Mouse (Mus musculus): ENCODE measurements around the gene Plscr3. TPM values are rescaled to one million over a fixed set of nuclear protein-coding genes. Genes with fewer than 3 reads are reported as not detected.

Plscr3 gene
- total and polyA plus RNA-seq, 3 experiments = 2.5 to 15.3 (median 2.9) TPM

GRCm38 (mm10) chr11:69870289-69871069 is 24.3 kb downstream of the Plscr3 start:
- peaks cover 13% of the 10 kb centered on the region for H3K27me3 ChIP-seq (replicated peaks)
- peaks cover 4 to 32% of the 10 kb centered on the region in 2 experiments for H3K4me1 ChIP-seq (ENCODE audit: control insufficient read depth in 1 of 2, insufficient read depth in 2 of 2)
- no peak overlapping the region for H3K9ac ChIP-seq (ENCODE audit: insufficient read depth, low read depth)
- no peak for TF ChIP-seq SIN3A (IDR thresholded peaks at IDR 0.05; ENCODE audit: low read length)
- no peak for TF ChIP-seq GABPA (IDR thresholded peaks at IDR 0.05; ENCODE audit: insufficient replicate concordance, low read depth, low read length)
- TF ChIP-seq RCOR1 (conservative IDR thresholded peaks at IDR 0.05; ENCODE audit: low read depth, low read length) = no peak
- no peak for TF ChIP-seq ZMIZ1 (IDR thresholded peaks at IDR 0.05; ENCODE audit: low read depth, low read length)
- TF ChIP-seq POLR2AphosphoS2 (IDR thresholded peaks at IDR 0.05; ENCODE audit: low read depth, low read length) = no peak
- TF ChIP-seq POLR2A (IDR thresholded peaks at IDR 0.05; ENCODE audit: low read depth, low read length) = no peak
- no peak for TF ChIP-seq ETS1 (conservative IDR thresholded peaks at IDR 0.05; ENCODE audit: low read depth, low read length)
- no peak for TF ChIP-seq MYC (IDR thresholded peaks at IDR 0.05; ENCODE audit: low read depth, low read length)
- TF ChIP-seq MXI1 (IDR thresholded peaks at IDR 0.05; ENCODE audit: low read depth, low read length) = no peak
- no peak for TF ChIP-seq NRF1 (IDR thresholded peaks at IDR 0.05; ENCODE audit: low read depth, low read length)
- TF ChIP-seq BHLHE40 (IDR thresholded peaks at IDR 0.05; ENCODE audit: low read depth, low read length) = no peak
- no peak for TF ChIP-seq JUN (IDR thresholded peaks at IDR 0.05; ENCODE audit: insufficient read depth, low read depth, low read length)
- no peak for TF ChIP-seq JUND (conservative IDR thresholded peaks at IDR 0.05; ENCODE audit: low read depth, low read length)
- TF ChIP-seq EP300 (IDR thresholded peaks at IDR 0.05; ENCODE audit: low read length) = no peak
- TF ChIP-seq RAD21 (IDR thresholded peaks at IDR 0.05; ENCODE audit: low read depth, low read length) = no peak
- no peak for TF ChIP-seq IRF4 (IDR thresholded peaks at IDR 0.05; ENCODE audit: low read depth, low read length)
- H3K27ac ChIP-seq (ENCODE audit: insufficient read depth, low read depth) = no peak overlapping the region
- DNase-seq (ENCODE audit: extremely low read depth) = no peak
- dilution Hi-C loops (cut with MboI; ENCODE audit: extremely low pct_ligation_motif_present, extremely low pct_unique_long_range_greater_than_20kb, low sequenced_read_pairs) (no loop called here), in situ Hi-C loops (cut with MboI; ENCODE audit: low pct_ligation_motif_present, low pct_unique_long_range_greater_than_20kb, low sequenced_read_pairs) (no loop called here)
- no peaks in the 10 kb centered on the region for H3K79me2 ChIP-seq (replicated peaks; ENCODE audit: control insufficient read depth, extremely low read depth, insufficient read depth, poor library complexity, severe bottlenecking)
- H3K4me2 ChIP-seq (ENCODE audit: insufficient read depth, low read depth, poor library complexity, severe bottlenecking) = no peak overlapping the region
- no peaks in the 10 kb centered on the region for H3K9me3 ChIP-seq (replicated peaks; ENCODE audit: low read length)
- no peaks in the 10 kb centered on the region for H3K36me3 ChIP-seq (replicated peaks in 1 of 2; ENCODE audit: control insufficient read depth in 1 of 2, insufficient read depth in 1 of 2, low read length in 1 of 2)
- no peak overlapping the region for H3K4me3 ChIP-seq (replicated peaks in 1 of 3; ENCODE audit: low read depth in 2 of 3, low read length in 2 of 3, poor library complexity in 1 of 3)

- Histone ChIP-seq H3K79me2 (replicated peaks; ENCODE audit: control insufficient read depth, extremely low read depth, insufficient read depth, poor library complexity, severe bottlenecking) (no peaks in the 10 kb centered on the region), H3K9me3 (replicated peaks; ENCODE audit: low read length) (no peaks in the 10 kb centered on the region), H3K36me3 (replicated peaks in 1 of 2; ENCODE audit: control insufficient read depth in 1 of 2, insufficient read depth in 1 of 2, low read length in 1 of 2) (no peaks in the 10 kb centered on the region), H3K4me2 (ENCODE audit: insufficient read depth, low read depth, poor library complexity, severe bottlenecking) (no peak overlapping the region), H3K9ac (ENCODE audit: insufficient read depth, low read depth) (no peak overlapping the region), H3K27me3 (replicated peaks) (peaks cover 13% of the 10 kb centered on the region), H3K4me3 (replicated peaks in 1 of 3; ENCODE audit: low read depth in 2 of 3, low read length in 2 of 3, poor library complexity in 1 of 3) (no peak overlapping the region), H3K4me1 (ENCODE audit: control insufficient read depth in 1 of 2, insufficient read depth in 2 of 2) (peaks cover 4 to 46% of the 10 kb centered on the region in 2 experiments), H3K27ac (ENCODE audit: insufficient read depth, low read depth) (no peak overlapping the region)
- peak; percentile 86 for DNase-seq (ENCODE audit: extremely low read depth)
- in situ Hi-C loops (cut with MboI; ENCODE audit: low pct_ligation_motif_present, low pct_unique_long_range_greater_than_20kb, low sequenced_read_pairs) = no loop called here
- dilution Hi-C loops (cut with MboI; ENCODE audit: extremely low pct_ligation_motif_present, extremely low pct_unique_long_range_greater_than_20kb, low sequenced_read_pairs) = no loop called here
- TF ChIP-seq JUND (conservative IDR thresholded peaks at IDR 0.05; ENCODE audit: low read depth, low read length) = peak; percentile 55; the same call in 1 of the 2 replicates
- peak; percentile 65 for TF ChIP-seq ETS1 (conservative IDR thresholded peaks at IDR 0.05; ENCODE audit: low read depth, low read length)
- TF ChIP-seq JUN (IDR thresholded peaks at IDR 0.05; ENCODE audit: insufficient read depth, low read depth, low read length) = peak; percentile 14; the same call in 1 of the 2 replicates
- TF ChIP-seq USF2 (conservative IDR thresholded peaks at IDR 0.05; ENCODE audit: low read depth, low read length) = no peak
- TF ChIP-seq TBP (conservative IDR thresholded peaks at IDR 0.05; ENCODE audit: low read depth, low read length) = 0 out of 2 replicates have a peak, but pooled peaks have one; percentile 21
- TF ChIP-seq IRF4 (IDR thresholded peaks at IDR 0.05; ENCODE audit: low read depth, low read length) = peak; percentile 87
- TF ChIP-seq ZNF384 (IDR thresholded peaks at IDR 0.05; ENCODE audit: low read depth, low read length) = peak; percentile 92
- 0 out of 2 replicates have a peak, but pooled peaks have one; percentile 14 for TF ChIP-seq CHD2 (IDR thresholded peaks at IDR 0.05; ENCODE audit: low read length)
- no peak for TF ChIP-seq ZC3H11A (IDR thresholded peaks at IDR 0.05; ENCODE audit: low read depth, low read length)
- peak; percentile 74 for TF ChIP-seq EP300 (IDR thresholded peaks at IDR 0.05; ENCODE audit: low read length)
- TF ChIP-seq NELFE (IDR thresholded peaks at IDR 0.05; ENCODE audit: low read depth, low read length) = 0 out of 2 replicates have a peak, but pooled peaks have one; percentile 13
- no peak for TF ChIP-seq SMC3 (IDR thresholded peaks at IDR 0.05; ENCODE audit: low read depth, low read length)
- peak; percentile 34; the same call in 1 of the 2 replicates for TF ChIP-seq BHLHE40 (IDR thresholded peaks at IDR 0.05; ENCODE audit: low read depth, low read length)
- 0 out of 2 replicates have a peak, but pooled peaks have one; percentile 42 for TF ChIP-seq KAT2A (IDR thresholded peaks at IDR 0.05; ENCODE audit: insufficient replicate concordance, low read length)
- TF ChIP-seq TCF12 (IDR thresholded peaks at IDR 0.05; ENCODE audit: low read depth, low read length) = peak; percentile 83; the same call in 1 of the 2 replicates
- TF ChIP-seq UBTF (IDR thresholded peaks at IDR 0.05; ENCODE audit: low read depth, low read length) = no peak
- no peak for TF ChIP-seq SIN3A (IDR thresholded peaks at IDR 0.05; ENCODE audit: low read length)
Observed at GRCm38 (mm10) chr11:69871822-69872221, 25.6 kb downstream of the Plscr3 start.
